Mouse (Mus musculus) layer of hippocampus, postnatal 10 days (tissue): ENCODE results near the gene Dnaja4. TPM values are rescaled to one million over a fixed set of nuclear protein-coding genes. Genes with fewer than 3 reads are reported as not detected.
"Not testable (repeated sequence)": the region's sequence is repeated elsewhere in the genome, so short reads cannot be mapped to it uniquely, and the experiment has no call there.

Experiments
- DNase-seq, 2 experiments: peaks; one replicate each; pipeline ENCODE4 v3.0.0; 2021; ENCODE audit warnings: low spot score in 2 of 2
- long read RNA-seq: library from polyadenylated mRNA; stranded (forward); transcript quantifications from one replicate; pipeline ENCODE4 v2.0.0, GENCODE M21; 2023
- total RNA-seq, 2 experiments: library from RNA; stranded (reverse); gene quantifications; 2 replicates each; pipeline ENCODE4 v1.2.3; 2021

Dnaja4 gene
- 10 to 100 TPM; 17.1 TPM for total RNA-seq
- long read RNA-seq, transcript Dnaja4-201 (7 exons, 3,003 nt), result major isoform, 23 of 25 reads
- long read RNA-seq, partial matches to known transcripts, result 1 of 25 reads
- long read RNA-seq, other reads (novel, unspliced or antisense), result 1 of 25 reads

DNA sequence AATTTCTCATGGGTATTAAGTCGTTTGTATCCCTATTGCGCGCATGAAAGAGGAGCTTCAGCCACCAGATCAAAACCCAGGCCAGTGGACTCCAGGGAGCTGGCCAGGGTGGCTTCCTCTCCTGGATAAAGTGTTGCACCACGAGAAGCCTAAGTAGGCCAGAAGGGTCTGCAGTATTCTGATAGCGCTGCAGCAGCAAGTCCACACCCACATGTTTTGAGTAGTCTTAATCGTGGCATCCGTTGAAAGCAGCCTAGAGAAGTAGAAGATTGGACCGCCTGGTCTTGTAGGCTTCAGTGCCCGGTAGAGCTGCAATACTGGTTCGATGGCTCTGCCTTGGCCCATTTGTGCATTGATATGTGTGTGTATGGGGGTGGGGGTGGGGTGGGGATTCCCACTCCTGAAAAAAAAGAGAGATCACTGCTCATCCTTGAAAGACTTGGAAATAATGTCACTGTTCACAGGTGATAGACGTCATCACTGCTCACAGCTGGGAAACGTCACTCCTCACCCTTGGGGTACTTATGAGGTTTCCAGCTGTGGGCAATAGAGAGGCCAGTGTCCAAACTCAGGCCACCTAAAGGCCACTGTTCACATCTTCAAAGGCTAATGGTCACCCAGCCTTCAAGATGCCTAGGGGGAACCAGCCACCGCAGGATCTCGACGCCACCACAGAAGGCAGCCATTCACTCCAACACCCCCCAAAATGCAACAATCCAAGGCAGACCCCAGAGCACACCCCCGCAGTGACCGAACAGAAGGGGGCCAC lies at the start of gene Dnaja4:
Gene Dnaja4 (plus strand): TSS at position 556 of the 769 bp plus-strand sequence.
- no peak for DNase-seq

GRCm38 (mm10) chr9:54649360-54649759 lies 49.3 kb upstream of the Dnaja4 start:
- no peak for DNase-seq

- no peak for DNase-seq
Measured at GRCm38 (mm10) chr9:54652778-54653177, 45.9 kb upstream of the Dnaja4 start.

GRCm38 (mm10) chr9:54655846-54656245 lies 42.8 kb upstream of the Dnaja4 start:
- no peak for DNase-seq

- no peak for DNase-seq
Measured at GRCm38 (mm10) chr9:54656402-54656801, 42.3 kb upstream of the Dnaja4 start.

DNA sequence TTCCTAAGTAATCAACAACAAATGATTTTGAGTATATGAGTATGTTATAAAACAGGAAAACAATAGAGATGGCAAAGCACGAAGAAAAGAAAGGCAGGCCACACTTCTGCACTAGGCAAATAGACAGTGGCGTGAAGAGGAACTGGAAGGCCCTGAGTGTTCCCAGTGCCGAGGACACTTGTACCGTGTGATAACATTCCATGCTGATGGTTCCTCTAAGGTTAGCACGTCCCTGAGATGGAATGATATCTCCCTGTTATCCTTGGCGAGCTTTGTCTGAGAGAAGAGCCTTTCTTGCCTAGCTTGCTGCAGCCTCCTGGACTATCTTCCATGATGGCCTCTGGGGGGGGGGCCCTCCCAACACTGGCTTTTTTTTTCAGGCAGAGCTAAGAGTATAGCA lies 39.9 kb upstream of the Dnaja4 start:
- no peak for DNase-seq

GRCm38 (mm10) chr9:54661605-54662377 lies 36.9 kb upstream of the Dnaja4 start, which contains the start of gene Acsbg1:
Gene Acsbg1 (minus strand): TSS chr9:54661870.
- peak; percentile 27 to 49 for DNase-seq

- DNase-seq, result peak; percentile 25 to 49
Measured at GRCm38 (mm10) chr9:54664358-54664757, 34.3 kb upstream of the Dnaja4 start.

- DNase-seq, result no peak
Measured at GRCm38 (mm10) chr9:54666116-54666515, 32.6 kb upstream of the Dnaja4 start.

DNA sequence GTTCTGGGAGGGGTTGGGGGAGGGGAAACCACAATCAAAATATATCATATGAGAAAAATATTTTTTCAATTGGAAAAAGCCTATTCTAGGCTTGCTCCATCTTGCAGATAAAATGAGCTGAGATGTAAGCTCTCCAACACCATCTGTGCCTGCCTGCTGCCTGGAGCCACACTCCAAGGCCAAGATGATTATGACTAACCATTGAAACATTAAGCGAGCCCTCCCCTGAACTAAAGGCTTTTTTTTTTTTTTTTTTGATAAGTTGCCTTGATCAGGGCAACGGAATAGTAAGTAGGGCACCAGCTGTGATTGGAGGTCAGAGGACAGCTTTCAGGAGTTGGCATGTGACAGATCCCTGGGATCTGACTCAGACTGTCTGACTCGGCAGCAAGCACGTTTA lies 30.2 kb upstream of the Dnaja4 start:
- DNase-seq, result no peak

GRCm38 (mm10) chr9:54671962-54672361 lies 26.7 kb upstream of the Dnaja4 start:
- DNase-seq, result no peak

DNA sequence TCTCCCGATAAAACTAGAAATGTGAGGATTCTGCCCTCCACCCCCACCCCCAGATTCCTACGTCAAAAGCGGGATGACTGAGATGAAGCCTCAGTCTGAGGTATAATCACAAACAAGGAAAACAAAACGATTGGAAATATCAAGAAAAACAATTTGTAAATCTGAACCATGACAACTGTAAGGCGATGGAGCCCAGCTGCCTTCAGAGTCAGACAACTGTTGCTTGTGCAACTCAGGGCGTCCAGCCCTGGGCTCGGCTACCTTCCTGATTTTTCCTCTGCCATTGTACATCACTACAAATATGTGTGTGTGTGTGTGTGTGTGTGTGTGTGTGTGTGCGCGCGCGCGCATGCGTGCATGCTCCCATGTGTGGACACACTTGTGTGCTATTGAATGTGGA lies 24.8 kb upstream of the Dnaja4 start:
- DNase-seq, result no peak

- DNase-seq, result peak; percentile 83 to 88
Measured at GRCm38 (mm10) chr9:54676531-54676986, 22.1 kb upstream of the Dnaja4 start.

- no peak for DNase-seq
Measured at GRCm38 (mm10) chr9:54682846-54683245, 15.8 kb upstream of the Dnaja4 start.

DNA sequence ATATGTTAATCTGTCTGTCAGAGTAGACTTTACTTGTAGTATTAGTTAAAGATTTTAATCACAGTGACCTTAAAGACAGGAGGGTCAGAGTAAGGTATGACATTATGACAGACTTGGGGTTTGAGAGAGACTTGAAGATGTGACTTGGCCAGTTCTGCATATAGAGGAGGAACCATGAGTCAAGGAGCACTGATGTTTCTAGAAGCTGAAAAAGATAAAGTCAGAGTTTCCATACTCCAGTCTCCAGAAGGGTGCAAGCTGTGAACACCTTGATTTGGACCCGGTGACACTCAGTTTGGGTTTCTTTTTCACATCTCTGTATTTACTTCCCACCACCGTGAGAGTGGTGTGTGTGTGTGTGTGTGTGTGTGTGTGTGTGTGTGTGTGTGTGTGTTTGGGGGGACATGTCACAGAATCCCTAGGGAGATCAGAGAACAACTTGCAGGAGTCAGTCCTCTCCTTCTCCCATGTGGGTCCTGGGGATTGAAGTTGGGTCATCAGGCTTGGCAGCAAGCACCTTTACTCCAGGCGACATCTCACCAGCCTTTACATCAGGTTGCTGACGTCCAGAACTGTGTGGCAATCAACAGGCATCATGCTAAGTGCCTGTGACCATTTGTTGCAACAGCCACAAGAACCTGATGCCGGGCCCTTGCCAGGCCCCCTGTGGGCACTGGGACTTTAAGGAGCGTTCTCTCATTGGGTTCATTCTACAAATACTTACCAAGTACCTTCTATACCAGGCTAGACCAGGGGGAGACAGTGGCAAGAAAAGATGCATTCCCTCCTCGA lies 14.7 kb upstream of the Dnaja4 start:
- no peak for DNase-seq

DNA sequence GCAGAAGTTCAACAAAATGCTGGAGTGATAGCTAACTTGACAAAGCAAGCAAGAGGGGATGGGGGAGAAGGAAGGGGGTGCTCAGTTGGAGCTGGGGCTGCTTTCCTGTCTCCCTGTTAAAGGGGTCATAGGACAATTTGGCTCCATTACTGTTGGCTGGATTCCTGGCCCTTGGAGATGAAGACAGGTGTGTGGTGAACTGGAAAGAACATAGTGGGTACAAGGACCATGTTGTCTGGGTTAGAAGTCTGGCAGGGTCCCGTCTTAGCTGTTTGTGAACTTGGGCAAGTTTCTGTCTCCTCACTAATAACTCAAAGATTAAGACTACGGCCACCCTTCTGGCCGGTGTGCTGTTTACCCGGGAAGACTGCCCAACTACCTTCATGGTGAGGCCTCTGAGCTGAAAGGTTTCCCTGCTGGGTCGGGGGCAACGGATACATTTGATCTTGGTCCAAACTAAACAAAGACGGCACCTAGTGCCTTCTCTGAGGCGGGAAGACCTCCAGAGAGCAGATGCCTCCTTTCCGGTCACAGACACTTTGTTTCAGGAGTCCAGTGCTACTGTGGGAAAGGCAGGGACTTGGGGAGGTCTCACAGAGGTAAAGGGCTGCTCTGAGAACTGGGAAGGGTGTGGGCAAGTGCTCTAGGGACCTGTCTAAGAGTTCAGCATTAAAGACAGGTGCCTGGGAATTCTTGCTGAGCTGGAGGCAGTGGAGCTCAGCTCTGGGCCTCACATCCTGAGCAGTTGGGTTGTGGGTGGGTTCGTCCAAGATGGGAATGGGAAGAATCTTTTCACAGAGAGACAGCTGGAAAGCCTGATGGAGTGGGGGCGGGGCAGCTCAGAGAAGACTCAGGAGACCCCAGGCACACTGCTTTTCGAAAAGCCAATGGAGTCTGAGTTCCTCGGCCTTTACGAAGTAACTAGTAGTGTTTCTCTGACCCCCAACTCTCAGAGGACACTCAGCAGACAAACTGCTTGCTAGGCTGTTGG lies 11.1 kb upstream of the Dnaja4 start:
- DNase-seq, result peak; percentile 34 to 47

DNA sequence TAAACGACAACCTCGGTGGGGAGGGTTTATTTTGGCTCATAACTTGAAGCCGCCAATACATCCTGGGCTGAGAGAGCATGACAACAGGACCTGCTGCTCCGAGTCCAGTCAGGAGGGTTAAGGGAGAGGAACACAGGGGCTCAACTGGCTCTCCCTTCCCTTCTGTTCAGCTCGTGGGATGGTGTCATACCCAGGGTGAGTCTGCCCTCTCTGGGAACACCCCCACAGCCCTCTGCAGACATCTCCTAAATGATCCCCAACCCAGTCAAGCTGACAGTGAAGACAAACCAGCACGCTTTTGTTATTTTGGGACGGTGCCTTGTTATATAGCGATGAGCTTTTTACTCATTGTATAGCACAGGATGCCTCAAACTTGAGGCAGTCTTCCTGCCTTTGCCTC lies 9.2 kb upstream of the Dnaja4 start:
- no peak for DNase-seq

DNA sequence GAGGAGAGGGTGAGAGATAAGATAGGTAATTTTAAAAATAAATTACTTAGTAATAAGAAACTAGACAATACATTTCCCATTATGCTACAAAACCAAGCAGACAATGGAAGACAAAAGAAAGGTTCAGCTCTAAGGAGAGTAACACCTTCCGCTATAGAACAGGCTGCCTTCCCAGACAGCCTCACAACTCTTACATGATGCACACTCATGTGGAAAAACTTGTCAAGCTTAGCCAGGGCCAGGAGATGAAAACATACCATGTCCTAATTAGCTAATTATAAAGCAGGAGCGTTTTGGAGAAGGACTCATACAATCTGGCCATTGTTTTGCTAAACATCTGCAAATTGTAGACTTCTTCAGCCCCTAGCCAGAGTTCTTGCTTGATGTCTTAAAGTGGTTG lies 8.0 kb upstream of the Dnaja4 start:
- not testable (repeated sequence) for DNase-seq

DNA sequence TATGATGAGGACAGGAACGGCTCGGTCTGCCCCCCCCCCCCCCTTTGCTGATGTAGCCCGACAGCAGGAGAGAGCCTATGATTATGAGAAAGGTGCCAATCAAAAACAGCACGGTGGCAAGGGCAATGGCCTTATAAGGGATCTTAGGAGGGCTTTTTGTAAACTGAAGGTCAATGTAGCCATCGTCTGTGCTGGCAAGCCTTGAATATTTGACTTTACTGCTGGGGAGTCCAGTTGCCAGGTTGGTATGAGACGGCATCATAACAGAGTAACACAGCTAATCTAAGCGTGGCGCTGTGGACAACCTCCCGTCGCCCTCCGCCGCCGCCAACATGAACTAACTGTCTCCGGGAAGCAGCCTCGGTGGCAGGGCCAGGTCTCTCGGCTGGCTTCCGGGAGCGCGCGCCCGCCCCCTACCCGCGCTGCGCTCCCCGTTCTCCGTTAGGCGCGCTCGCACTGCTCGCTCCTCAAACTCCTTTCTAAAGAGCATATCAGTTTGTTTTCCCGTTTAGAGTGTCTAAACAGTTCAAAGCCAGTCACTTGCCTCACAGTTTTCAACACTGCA lies 7.3 kb upstream of the Dnaja4 start:
- DNase-seq, result peak; percentile 28 to 43

GRCm38 (mm10) chr9:54699087-54699344 lies 343 bp downstream of the Dnaja4 start:
- no peak for DNase-seq
